Mouse (Mus musculus): ENCODE measurements around the gene Zfp708.

GRCm38 (mm10) chr13:67112096-67112495 lies 14.3 kb upstream of the Zfp708 start:
- TF ChIP-seq GATA1 (IDR thresholded peaks at IDR 0.05; ENCODE audit: low read length): no peak
- TF ChIP-seq TAL1 (IDR thresholded peaks at IDR 0.05; ENCODE audit: low read length): no peak

All from erythroblast, embryonic 14.5 days (primary cell).